Mouse (Mus musculus): ENCODE measurements around the gene Utp18. TPM values are rescaled to one million over a fixed set of nuclear protein-coding genes. Genes with fewer than 3 reads are reported as not detected.

Utp18 gene
- polyA plus RNA-seq, 1 experiment from 2014 or later: 34.3 TPM

DNA sequence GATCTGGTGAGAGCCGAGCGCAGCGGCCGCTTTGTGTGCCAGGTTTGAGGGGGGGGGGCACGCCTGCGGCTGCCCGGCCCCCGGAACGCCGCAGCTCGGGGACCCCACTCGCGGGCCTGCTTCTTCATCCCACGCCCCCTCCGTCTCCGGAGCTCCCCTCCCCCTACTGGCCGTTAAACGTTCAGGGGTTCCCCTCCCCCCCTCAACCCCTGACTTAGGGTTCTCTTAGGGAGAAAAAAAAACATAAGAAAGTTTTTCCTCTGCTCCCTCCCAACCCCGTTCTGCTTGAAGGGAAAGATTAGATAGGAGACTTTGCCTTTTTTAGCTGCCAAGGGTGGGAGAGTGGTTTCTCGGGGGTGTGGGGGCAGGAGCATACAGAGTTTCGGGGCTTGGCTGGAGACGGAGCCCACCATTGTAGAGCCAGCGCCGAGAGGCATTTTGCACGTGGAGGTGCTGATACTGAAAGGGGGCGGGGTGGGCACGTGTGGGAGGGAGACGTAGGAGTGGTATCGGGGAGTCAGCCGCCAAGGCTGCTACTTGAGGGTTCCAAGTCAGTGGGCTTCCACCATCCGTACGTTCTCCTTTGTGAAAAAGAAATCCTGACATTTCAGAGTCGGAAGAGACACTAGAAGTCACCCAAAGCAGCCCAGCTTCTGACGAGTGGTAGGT is 979 bp upstream of the Utp18 start:
- H3K9me3 ChIP-seq (replicated peaks; ENCODE audit: control insufficient read depth, low read length): no peaks in the 10 kb centered on the region
- H3K36me3 ChIP-seq (ENCODE audit: control insufficient read depth, insufficient read depth, low read length): peaks cover 20% of the 10 kb centered on the region; the same call in 1 of the 2 replicates
- DNase-seq (ENCODE audit: low spot score) (peak; percentile 57), ATAC-seq (no peak)
- peak overlapping the region; percentile 96 for H3K4me3 ChIP-seq (ENCODE audit: low read depth, low read length)
- peak overlapping the region; percentile 94 for H3K27ac ChIP-seq (ENCODE audit: low read depth, low read length)
- peak overlapping the region; percentile 93 for H3K4me2 ChIP-seq (ENCODE audit: low read length)
- no peaks in the 10 kb centered on the region for H3K27me3 ChIP-seq (replicated peaks; ENCODE audit: control insufficient read depth, insufficient read depth, low read length)
- WGBS: under 1% methylated on average over 27 of the region's 34 CpGs
- peaks cover 20% of the 10 kb centered on the region for H3K4me1 ChIP-seq (ENCODE audit: control insufficient read depth, insufficient read depth, low read length)
- H3K9ac ChIP-seq (ENCODE audit: low read length): peak overlapping the region; percentile 94

DNA sequence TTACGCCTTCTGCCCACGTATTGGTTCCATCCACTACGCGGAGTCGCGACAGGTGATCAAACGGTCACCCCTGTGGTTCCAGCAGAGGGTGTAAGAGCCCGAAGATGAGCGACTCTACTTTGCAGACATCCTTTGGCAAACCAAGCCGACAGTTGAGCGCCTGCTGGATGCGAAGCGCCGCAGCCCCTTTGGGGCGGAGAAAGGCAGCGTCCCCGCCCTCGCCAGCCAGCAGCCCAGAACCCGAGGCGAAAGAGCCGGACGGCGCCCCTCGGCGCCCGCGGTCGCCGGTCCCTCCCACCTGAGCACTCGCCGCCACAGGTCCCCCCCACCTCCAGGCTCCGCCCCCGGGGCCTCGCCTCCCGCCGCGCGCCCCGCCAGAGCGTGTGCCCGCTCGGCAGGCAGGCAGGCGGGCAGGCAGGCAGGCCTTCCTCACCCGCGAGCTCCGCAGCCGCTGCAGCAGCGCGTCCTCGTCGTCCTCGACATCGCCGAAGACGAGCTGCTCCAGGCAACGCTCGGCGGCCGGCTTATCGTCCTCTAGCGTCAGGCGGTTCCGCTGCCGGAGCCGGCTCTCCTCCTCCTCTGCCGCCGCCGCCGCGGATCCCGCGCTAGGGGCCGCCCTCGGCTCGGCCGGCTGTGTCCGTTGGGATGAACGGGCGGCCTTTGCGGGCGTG is 530 bp downstream of the Utp18 start:
- peak overlapping the region; percentile 93 for H3K4me2 ChIP-seq (ENCODE audit: low read length)
- H3K4me3 ChIP-seq (ENCODE audit: low read depth, low read length): peak overlapping the region; percentile 96
- peaks cover 20% of the 10 kb centered on the region for H3K4me1 ChIP-seq (ENCODE audit: control insufficient read depth, insufficient read depth, low read length)
- H3K27ac ChIP-seq (ENCODE audit: low read depth, low read length): peak overlapping the region; percentile 94
- H3K36me3 ChIP-seq (ENCODE audit: control insufficient read depth, insufficient read depth, low read length): peaks cover 28% of the 10 kb centered on the region
- H3K9ac ChIP-seq (ENCODE audit: low read length): peak overlapping the region; percentile 79
- ATAC-seq (peak; percentile 47), DNase-seq (ENCODE audit: low spot score) (peak; percentile 73)
- under 1% methylated on average over 66 of the region's 81 CpGs for WGBS
- no peaks in the 10 kb centered on the region for H3K9me3 ChIP-seq (replicated peaks; ENCODE audit: control insufficient read depth, low read length)
- no peaks in the 10 kb centered on the region for H3K27me3 ChIP-seq (replicated peaks; ENCODE audit: control insufficient read depth, insufficient read depth, low read length)

DNA sequence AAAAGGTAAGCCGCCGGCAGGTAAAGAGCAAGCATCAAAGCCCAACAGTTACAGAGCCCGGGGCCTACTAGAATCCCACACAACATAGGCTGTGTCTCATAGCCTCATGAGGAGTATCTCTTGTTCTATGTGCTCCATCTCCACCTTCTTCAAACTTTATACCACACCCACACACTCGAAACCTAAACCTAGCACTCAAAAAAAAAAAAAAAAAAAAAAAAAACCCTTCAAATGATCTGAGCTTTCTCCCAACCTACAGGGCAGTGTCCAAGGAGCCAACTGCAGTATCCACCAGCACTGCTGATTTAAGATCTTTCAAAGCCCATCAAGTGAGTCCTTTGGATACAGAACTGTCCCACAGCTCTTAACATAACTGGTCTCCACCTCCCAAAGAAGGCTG is 1.5 kb downstream of the Utp18 start:
- no peak overlapping the region; the same call in 1 of the 2 replicates for H3K27ac ChIP-seq (ENCODE audit: low read depth, low read length)
- no peaks in the 10 kb centered on the region for H3K27me3 ChIP-seq (replicated peaks; ENCODE audit: control insufficient read depth, insufficient read depth, low read length)
- H3K9ac ChIP-seq (ENCODE audit: low read length): peak overlapping the region; percentile 79
- peak overlapping the region; percentile 96 for H3K4me3 ChIP-seq (ENCODE audit: low read depth, low read length)
- DNase-seq (ENCODE audit: low spot score): no peak
- peak overlapping the region; percentile 93 for H3K4me2 ChIP-seq (ENCODE audit: low read length)
- peaks cover 20% of the 10 kb centered on the region for H3K4me1 ChIP-seq (ENCODE audit: control insufficient read depth, insufficient read depth, low read length)
- whole genome bisulfite sequencing: 88% methylated on average over 4 of the region's 4 CpGs
- H3K9me3 ChIP-seq (replicated peaks; ENCODE audit: control insufficient read depth, low read length): no peaks in the 10 kb centered on the region
- no peak for ATAC-seq
- H3K36me3 ChIP-seq (ENCODE audit: control insufficient read depth, insufficient read depth, low read length): peaks cover 33% of the 10 kb centered on the region

DNA sequence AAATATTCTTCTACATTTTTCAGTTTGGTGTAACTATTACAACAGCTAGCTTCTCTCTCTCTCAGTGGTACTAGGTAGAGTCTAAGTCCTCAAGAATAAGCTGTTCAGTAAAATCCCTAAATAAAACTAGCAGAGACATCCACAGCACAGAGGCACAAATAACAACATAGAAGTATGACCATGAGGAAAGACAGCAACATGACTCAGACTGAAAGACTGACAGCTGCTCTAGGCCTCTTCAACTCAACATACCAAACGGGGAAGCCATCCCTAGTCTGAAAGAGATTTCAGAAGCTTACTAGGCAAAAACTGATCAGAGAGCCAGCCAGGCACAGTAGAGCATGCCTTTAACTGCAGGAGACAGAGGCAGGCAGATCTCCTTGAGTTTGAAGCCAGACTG is 22.9 kb downstream of the Utp18 start:
- Histone ChIP-seq H3K27me3 (replicated peaks; ENCODE audit: control insufficient read depth, insufficient read depth, low read length) (no peaks in the 10 kb centered on the region), H3K36me3 (ENCODE audit: control insufficient read depth, insufficient read depth, low read length) (peaks cover 53% of the 10 kb centered on the region), H3K4me2 (ENCODE audit: low read length) (no peak overlapping the region), H3K4me3 (ENCODE audit: low read depth, low read length) (no peak overlapping the region), H3K9ac (ENCODE audit: low read length) (no peak overlapping the region), H3K4me1 (ENCODE audit: control insufficient read depth, insufficient read depth, low read length) (no peaks in the 10 kb centered on the region), H3K9me3 (replicated peaks; ENCODE audit: control insufficient read depth, low read length) (no peaks in the 10 kb centered on the region), H3K27ac (ENCODE audit: low read depth, low read length) (no peak overlapping the region)
- DNase-seq (ENCODE audit: low spot score) (no peak), ATAC-seq (no peak)
- 84% methylated on average over 1 of the region's 1 CpGs for WGBS

DNA sequence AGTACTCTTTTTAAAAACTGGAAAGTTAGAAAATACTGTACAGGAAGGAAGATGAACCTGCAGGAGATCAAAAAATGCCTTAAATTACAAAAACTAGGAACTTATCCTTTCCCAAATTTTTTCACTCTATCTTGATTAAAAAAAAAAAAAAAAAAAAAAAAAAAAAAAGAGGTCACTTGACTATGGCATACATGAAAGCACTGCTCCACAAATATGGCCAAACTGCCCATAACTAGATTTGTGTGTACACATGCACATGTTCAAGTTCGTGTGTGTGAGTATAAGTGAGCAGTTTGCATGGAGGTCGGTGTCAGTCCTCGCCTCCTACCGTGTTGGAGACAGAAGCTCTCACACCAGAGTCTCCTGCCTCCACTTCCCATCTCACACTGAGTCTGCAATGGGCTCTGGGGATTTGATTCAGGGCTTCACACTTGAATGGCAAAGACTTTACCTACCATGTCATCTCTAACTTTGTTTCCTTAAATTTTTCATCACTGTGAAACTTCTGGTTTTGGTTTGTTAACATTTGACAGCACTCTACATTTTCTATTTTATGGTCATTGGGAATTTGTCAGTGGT is 23.4 kb downstream of the Utp18 start:
- Histone ChIP-seq H3K9me3 (replicated peaks; ENCODE audit: control insufficient read depth, low read length) (no peaks in the 10 kb centered on the region), H3K4me3 (ENCODE audit: low read depth, low read length) (no peak overlapping the region), H3K4me2 (ENCODE audit: low read length) (no peak overlapping the region), H3K9ac (ENCODE audit: low read length) (no peak overlapping the region), H3K4me1 (ENCODE audit: control insufficient read depth, insufficient read depth, low read length) (no peaks in the 10 kb centered on the region), H3K27me3 (replicated peaks; ENCODE audit: control insufficient read depth, insufficient read depth, low read length) (no peaks in the 10 kb centered on the region), H3K36me3 (ENCODE audit: control insufficient read depth, insufficient read depth, low read length) (peaks cover 48% of the 10 kb centered on the region), H3K27ac (ENCODE audit: low read depth, low read length) (no peak overlapping the region)
- DNase-seq (ENCODE audit: low spot score): no peak
- ATAC-seq: no peak
- WGBS: 88% methylated on average over 4 of the region's 4 CpGs

DNA sequence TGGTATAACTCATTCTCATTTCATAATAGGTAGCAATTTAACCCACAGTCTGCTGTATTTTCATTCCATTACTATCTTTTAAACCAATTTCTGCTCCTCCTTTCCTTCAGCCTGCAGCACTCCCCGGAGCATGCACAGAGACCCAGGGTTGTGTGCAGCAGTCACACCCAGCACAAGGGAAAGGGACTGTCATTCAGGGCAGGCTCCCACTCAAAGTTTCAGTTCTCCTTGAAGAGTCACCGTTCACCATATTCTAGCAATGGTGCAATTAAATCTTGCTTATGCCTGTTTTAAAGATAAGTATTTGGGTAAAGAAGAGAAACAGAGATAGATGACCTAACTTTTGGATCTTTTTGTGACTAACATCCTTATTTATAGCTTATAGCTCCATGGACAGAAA is 24.4 kb downstream of the Utp18 start:
- Histone ChIP-seq H3K27ac (ENCODE audit: low read depth, low read length) (no peak overlapping the region), H3K4me1 (ENCODE audit: control insufficient read depth, insufficient read depth, low read length) (no peaks in the 10 kb centered on the region)
- 90% methylated on average over 2 of the region's 2 CpGs for WGBS

DNA sequence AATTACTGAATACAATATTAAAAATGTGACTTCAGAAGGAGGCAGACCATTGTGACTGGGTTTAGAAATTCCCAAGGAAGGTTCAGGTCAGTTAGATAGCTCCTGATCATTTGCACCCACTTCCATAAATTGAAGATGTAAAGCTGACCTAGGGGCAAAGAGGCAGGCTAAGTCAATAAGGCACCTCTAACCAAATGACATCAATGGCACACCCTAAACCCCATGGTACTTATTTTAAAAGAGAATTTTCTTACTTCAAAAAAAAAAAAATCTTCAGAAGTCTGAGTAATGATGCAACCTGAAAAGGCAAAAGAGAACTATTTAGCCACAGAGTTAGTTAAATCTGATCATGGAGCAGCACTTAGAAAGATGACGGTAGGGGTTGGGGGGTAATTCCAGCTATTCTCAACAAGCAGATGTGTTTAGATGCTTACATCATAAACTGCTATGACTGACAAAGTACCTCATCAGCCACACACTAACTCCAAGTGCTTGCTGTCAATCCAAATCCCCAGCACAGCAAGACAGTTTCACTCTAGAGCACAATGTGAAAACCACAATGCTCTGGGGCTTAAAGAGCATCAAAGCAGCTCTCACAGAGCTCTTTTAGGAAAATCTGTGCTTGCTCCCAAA is 24.9 kb downstream of the Utp18 start:
- peaks cover 35% of the 10 kb centered on the region for H3K36me3 ChIP-seq (ENCODE audit: control insufficient read depth, insufficient read depth, low read length)
- WGBS: 94% methylated on average over 1 of the region's 1 CpGs
- no peaks in the 10 kb centered on the region for H3K4me1 ChIP-seq (ENCODE audit: control insufficient read depth, insufficient read depth, low read length)
- no peaks in the 10 kb centered on the region for H3K27me3 ChIP-seq (replicated peaks; ENCODE audit: control insufficient read depth, insufficient read depth, low read length)
- no peaks in the 10 kb centered on the region for H3K9me3 ChIP-seq (replicated peaks; ENCODE audit: control insufficient read depth, low read length)
- no peak for ATAC-seq
- H3K4me2 ChIP-seq (ENCODE audit: low read length): no peak overlapping the region
- DNase-seq (ENCODE audit: low spot score): no peak
- H3K4me3 ChIP-seq (ENCODE audit: low read depth, low read length): no peak overlapping the region
- H3K27ac ChIP-seq (ENCODE audit: low read depth, low read length): no peak overlapping the region
- H3K9ac ChIP-seq (ENCODE audit: low read length): no peak overlapping the region

More for the DNA sequence above, 24.4 kb downstream of the Utp18 start:
- ATAC-seq (no peak), DNase-seq (ENCODE audit: low spot score) (no peak)
- Histone ChIP-seq H3K4me2 (ENCODE audit: low read length) (no peak overlapping the region), H3K9ac (ENCODE audit: low read length) (no peak overlapping the region), H3K27me3 (replicated peaks; ENCODE audit: control insufficient read depth, insufficient read depth, low read length) (no peaks in the 10 kb centered on the region), H3K36me3 (ENCODE audit: control insufficient read depth, insufficient read depth, low read length) (peaks cover 39% of the 10 kb centered on the region), H3K9me3 (replicated peaks; ENCODE audit: control insufficient read depth, low read length) (no peaks in the 10 kb centered on the region), H3K4me3 (ENCODE audit: low read depth, low read length) (no peak overlapping the region)

DNA sequence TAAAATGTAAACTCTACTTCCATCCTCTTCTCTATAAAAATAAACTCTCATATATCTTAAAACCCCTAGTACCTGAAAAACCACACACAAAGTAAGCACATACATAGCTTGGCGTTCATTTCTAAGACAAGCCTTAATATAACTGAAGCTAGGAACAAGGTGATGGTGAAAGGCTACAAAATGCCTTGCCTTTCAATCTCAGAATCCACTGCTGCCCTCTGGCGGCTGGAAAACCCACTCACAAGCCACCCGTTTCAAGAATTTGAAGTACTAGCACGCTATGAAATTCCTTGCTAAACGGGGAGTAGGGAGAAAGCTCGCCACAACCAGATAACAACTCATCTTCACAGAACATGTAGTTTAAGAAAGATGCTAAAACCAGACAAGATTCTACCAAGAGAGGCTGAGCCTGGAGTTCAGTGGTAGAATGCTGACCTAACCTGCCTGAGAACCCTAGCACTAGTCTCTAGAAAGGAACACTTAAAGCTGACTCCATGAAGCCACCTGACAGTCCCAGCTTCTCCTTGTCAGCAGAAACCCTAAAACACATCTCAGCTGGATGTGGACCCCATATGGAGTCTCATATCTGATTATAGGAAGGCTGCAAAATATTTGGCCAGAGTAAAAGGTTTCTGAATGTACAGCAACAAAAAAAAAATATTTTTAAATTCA is 29.1 kb downstream of the Utp18 start:
- Histone ChIP-seq H3K4me2 (ENCODE audit: low read length) (no peak overlapping the region), H3K27ac (ENCODE audit: low read depth, low read length) (no peak overlapping the region), H3K4me1 (ENCODE audit: control insufficient read depth, insufficient read depth, low read length) (no peaks in the 10 kb centered on the region), H3K27me3 (replicated peaks; ENCODE audit: control insufficient read depth, insufficient read depth, low read length) (no peaks in the 10 kb centered on the region), H3K9me3 (replicated peaks; ENCODE audit: control insufficient read depth, low read length) (no peaks in the 10 kb centered on the region), H3K4me3 (ENCODE audit: low read depth, low read length) (no peak overlapping the region), H3K36me3 (ENCODE audit: control insufficient read depth, insufficient read depth, low read length) (peaks cover 15% of the 10 kb centered on the region), H3K9ac (ENCODE audit: low read length) (no peak overlapping the region)
- 5% methylated on average over 6 of the region's 6 CpGs for WGBS
- ATAC-seq (peak; percentile 65), DNase-seq (ENCODE audit: low spot score) (peak; percentile 93)

Data from forebrain, embryonic 14.5 days (tissue).